Mouse (Mus musculus): ENCODE results near the gene Frmd8.

GRCm38 (mm10) chr19:5802011-5802786, 72.9 kb downstream of the Frmd8 start:
- no peak for TF ChIP-seq CTCF (IDR thresholded peaks at IDR 0.05; ENCODE audit: low read depth)
- peak; percentile 93 for TF ChIP-seq EP300 (IDR thresholded peaks at IDR 0.05; ENCODE audit: low read depth)

All from liver, postnatal 0 days (tissue).